Mouse (Mus musculus) pancreas, adult 10 weeks (tissue): ENCODE measurements around the gene Dynlt3. TPM values are rescaled to one million over a fixed set of nuclear protein-coding genes. Genes with fewer than 3 reads are reported as not detected.

Source experiments
- polyA plus RNA-seq: library from polyadenylated mRNA; stranded (reverse); fragments of 350-450 nt; fragmentation: Illumina TruSeq; extraction: RNeasy Lipid Tissue Mini Kit (QIAGEN cat#74804); gene quantifications from one replicate; pipeline ENCODE4 v1.2.3, GENCODE M21; 2015; ENCODE audit warnings: low read depth, low replicate concordance; ENCODE audit not compliant: insufficient read depth

Gene Dynlt3
- polyA plus RNA-seq = 20.5 TPM

DNA sequence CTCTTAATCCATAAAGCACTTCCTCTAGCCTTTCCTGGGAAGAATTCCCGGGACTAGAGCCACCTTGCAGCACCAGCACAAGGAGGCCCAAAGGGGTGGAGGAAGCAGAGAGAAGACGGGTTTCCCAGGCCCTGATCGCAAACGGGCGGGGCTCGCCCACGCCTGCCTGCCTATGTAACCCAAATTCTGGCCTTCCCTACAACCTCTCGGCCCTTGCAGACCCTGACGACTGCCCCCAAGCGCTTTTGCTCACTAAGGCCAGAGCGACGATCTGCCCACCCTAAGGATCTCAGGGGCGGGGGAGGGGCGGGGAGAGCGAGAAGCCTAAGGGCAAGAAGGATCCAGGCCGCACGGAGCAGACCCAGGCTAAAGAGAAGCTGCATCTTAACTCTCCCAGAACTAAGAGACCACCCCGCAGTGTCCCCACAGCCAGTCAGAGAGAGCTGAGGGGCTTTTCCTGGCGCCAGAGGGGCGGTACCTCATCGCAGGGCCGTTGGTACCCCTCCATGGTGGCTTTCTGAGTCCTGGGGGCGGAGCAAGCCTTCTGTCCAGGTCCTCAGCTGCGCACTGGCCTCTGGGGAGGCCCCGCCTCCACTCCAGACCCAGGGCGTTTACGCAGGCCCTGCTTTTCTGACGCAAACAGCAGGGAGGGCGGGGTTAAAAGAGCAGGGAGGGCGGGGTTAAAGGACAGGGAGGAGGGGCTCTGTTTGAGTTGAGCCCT is at the start of gene Dynlt3:
TSS of gene Dynlt3 (minus strand) at position 613 of the 721 bp plus-strand sequence.

Other genes starting within 250 kb of the Dynlt3 start
- gene Cybb, start 175.2 kb downstream of the Dynlt3 start, polyA plus RNA-seq = 2.1 TPM
- gene H2al1o, start 90.6 kb downstream of the Dynlt3 start, polyA plus RNA-seq = not detected
- gene Hypm, start 183.9 kb upstream of the Dynlt3 start, polyA plus RNA-seq = not detected
- not detected for gene H2al3, start 186.7 kb upstream of the Dynlt3 start, polyA plus RNA-seq
- 2.0 TPM for gene Sytl5, start 222.6 kb upstream of the Dynlt3 start, polyA plus RNA-seq